Mouse (Mus musculus): ENCODE measurements around the gene Npr1.

Npr1 gene

GRCm38 (mm10) chr3:90475831-90476611 lies 10.4 kb upstream of the Npr1 start, which contains the start of gene Ilf2:
Ilf2 (plus strand) TSS chr3:90476126.
- DNase-seq (ENCODE audit: low read depth, low spot score), result peak; percentile 99

GRCm38 (mm10) chr3:90475151-90475830 lies 9.6 kb upstream of the Npr1 start:
- no peak for DNase-seq (ENCODE audit: low read depth, low spot score)

GRCm38 (mm10) chr3:90472213-90472612 lies 6.5 kb upstream of the Npr1 start:
- no peak for DNase-seq (ENCODE audit: low read depth, low spot score)

GRCm38 (mm10) chr3:90467618-90468300 lies 2.1 kb upstream of the Npr1 start:
- DNase-seq (ENCODE audit: low read depth, low spot score), result no peak

GRCm38 (mm10) chr3:90466311-90466766 lies 673 bp upstream of the Npr1 start:
- DNase-seq (ENCODE audit: low read depth, low spot score), result peak; percentile 73

GRCm38 (mm10) chr3:90465081-90465685 lies 483 bp downstream of the Npr1 start:
- DNase-seq (ENCODE audit: low read depth, low spot score), result no peak

- no peak for DNase-seq (ENCODE audit: low read depth, low spot score)
Measured at GRCm38 (mm10) chr3:90464552-90465080, 1.1 kb downstream of the Npr1 start.

- DNase-seq (ENCODE audit: low read depth, low spot score), result no peak
Measured at GRCm38 (mm10) chr3:90462579-90462978, 3.1 kb downstream of the Npr1 start.

GRCm38 (mm10) chr3:90461935-90462334 lies 3.7 kb downstream of the Npr1 start:
- DNase-seq (ENCODE audit: low read depth, low spot score), result no peak

- DNase-seq (ENCODE audit: low read depth, low spot score), result no peak
Measured at GRCm38 (mm10) chr3:90460315-90460714, 5.4 kb downstream of the Npr1 start.

- no peak for DNase-seq (ENCODE audit: low read depth, low spot score)
Measured at GRCm38 (mm10) chr3:90459727-90460126, 5.9 kb downstream of the Npr1 start.

GRCm38 (mm10) chr3:90454931-90455330 lies 10.7 kb downstream of the Npr1 start:
- DNase-seq (ENCODE audit: low read depth, low spot score), result no peak

- DNase-seq (ENCODE audit: low read depth, low spot score), result no peak
Measured at GRCm38 (mm10) chr3:90451396-90452095, 14.1 kb downstream of the Npr1 start.

GRCm38 (mm10) chr3:90450874-90451273 lies 14.8 kb downstream of the Npr1 start:
- DNase-seq (ENCODE audit: low read depth, low spot score), result no peak

- no peak for DNase-seq (ENCODE audit: low read depth, low spot score)
Measured at GRCm38 (mm10) chr3:90448626-90449025, 17.0 kb downstream of the Npr1 start.

GRCm38 (mm10) chr3:90447123-90447494 lies 18.6 kb downstream of the Npr1 start:
- DNase-seq (ENCODE audit: low read depth, low spot score), result peak; percentile 67

- DNase-seq (ENCODE audit: low read depth, low spot score), result peak; percentile 95
Measured at GRCm38 (mm10) chr3:90446389-90447122, 19.1 kb downstream of the Npr1 start.

- no peak for DNase-seq (ENCODE audit: low read depth, low spot score)
Measured at GRCm38 (mm10) chr3:90445417-90446200, 20.1 kb downstream of the Npr1 start.

- no peak for DNase-seq (ENCODE audit: low read depth, low spot score)
Measured at GRCm38 (mm10) chr3:90443977-90444376, 21.7 kb downstream of the Npr1 start.

- DNase-seq (ENCODE audit: low read depth, low spot score), result no peak
Measured at GRCm38 (mm10) chr3:90440756-90441155, 24.9 kb downstream of the Npr1 start.
